ENCODE assay signal across 28 mouse cellular contexts in the genomic region with DNA sequence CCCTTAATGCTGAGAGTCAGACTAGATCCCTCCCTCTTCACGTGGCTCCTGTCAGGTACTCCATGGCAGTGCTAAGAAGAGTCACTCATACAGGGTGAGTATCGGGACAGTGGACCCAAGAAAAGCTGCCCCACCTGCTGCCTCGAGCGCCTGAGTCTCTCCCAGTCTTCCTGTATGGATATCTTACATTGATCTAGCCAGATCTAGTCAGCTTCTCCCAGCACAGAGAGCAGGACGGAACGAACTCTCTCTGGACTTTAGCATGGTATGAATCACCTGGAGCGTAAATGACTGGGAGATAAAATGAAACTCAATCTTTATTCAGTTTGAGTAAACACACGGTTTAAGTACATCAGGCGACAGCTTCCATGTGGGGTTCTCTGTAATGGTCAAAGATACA. TPM values are rescaled to one million over a fixed set of nuclear protein-coding genes. Genes with fewer than 3 reads are reported as not detected.
DNase-seq lines count a peak whose midpoint lies in the region; ATAC-seq and TF ChIP-seq lines count a peak whose summit lies in the region.
"Had no signal": no experiment of that assay in that cellular context is flagged by ENCODE, and none has a peak within 500 bp of the region (broad histone marks: within the 10 kb centered on the region; RNA-seq: fewer than 3 reads in every experiment).

No protein-coding gene starts in this region.

- peak overlapping the region; percentile 14 for H3K4me2 ChIP-seq in intestine, embryonic 15.5 days (replicated peaks)
- H3K4me2 ChIP-seq in intestine, postnatal 0 days (replicated peaks; ENCODE audit: low read depth), result peak overlapping the region; percentile 18
- no peak overlapping the region for H3K4me2 ChIP-seq in stomach, embryonic 15.5 days
- H3K4me2 ChIP-seq in forebrain, embryonic 15.5 days (replicated peaks), result no peak overlapping the region
- H3K4me2 ChIP-seq: embryonic facial prominence, embryonic 13.5 days; embryonic facial prominence, embryonic 15.5 days; forebrain, embryonic 12.5 days had no signal

- WGBS in intestine, embryonic 15.5 days, result 56% methylated on average over 9 of the region's 9 CpGs
- 37% methylated on average over 9 of the region's 9 CpGs for WGBS in intestine, postnatal 0 days
- WGBS in stomach, embryonic 15.5 days, result 47% methylated on average over 9 of the region's 9 CpGs
- 86% methylated on average over 9 of the region's 9 CpGs for WGBS in forebrain, embryonic 15.5 days

- peak; percentile 91 for ATAC-seq in intestine, embryonic 15.5 days
- peak; percentile 87 for ATAC-seq in intestine, postnatal 0 days
- ATAC-seq in stomach, embryonic 15.5 days (ENCODE audit: insufficient read depth, low FRiP score, low read depth), result peak; percentile 35; the same call in 1 of the 2 replicates
- ATAC-seq in forebrain, embryonic 15.5 days (replicated peaks), result no peak
- ATAC-seq: activated CD4-positive, CD25-positive, alpha-beta regulatory T cell, adult 4 months; CD4-positive, CD25-positive, alpha-beta regulatory T cell, adult 4 months; forebrain, embryonic 14.5 days; forebrain, postnatal 0 days; Patski had no signal

- no peak for DNase-seq in ovary, postnatal 10 days (ENCODE audit: low spot score)
- no peak for DNase-seq in layer of hippocampus, postnatal 14 days (ENCODE audit: low spot score in 2 of 2)
- no peak for DNase-seq in embryo, embryonic 10.5 days (ENCODE audit: low spot score)
- DNase-seq: adrenal gland, adult 8-10 months; adrenal gland, postnatal 14 days; adrenal gland, postnatal 36 days; cerebellum, adult 11-12 months; cerebellum, adult 2 months; cerebellum, postnatal 10 days; cerebellum, postnatal 25 days; embryo, embryonic 11 days; forebrain, postnatal 0 days had no signal

- H3K4me3 ChIP-seq in intestine, embryonic 15.5 days (replicated peaks), result no peak overlapping the region
- H3K4me3 ChIP-seq in intestine, postnatal 0 days (ENCODE audit: low read depth, low read length), result 0 out of 2 replicates have a peak overlapping the region, but pooled peaks have one; percentile 0
- H3K4me3 ChIP-seq in stomach, embryonic 15.5 days (replicated peaks), result no peak overlapping the region
- no peak overlapping the region for H3K4me3 ChIP-seq in forebrain, embryonic 15.5 days
- H3K4me3 ChIP-seq: embryonic facial prominence, embryonic 13.5 days; embryonic facial prominence, embryonic 15.5 days; erythroblast, embryonic 14.5 days; forebrain, embryonic 10.5 days; forebrain, embryonic 12.5 days had no signal

- peak overlapping the region; percentile 68 for H3K27ac ChIP-seq in intestine, embryonic 15.5 days
- H3K27ac ChIP-seq in intestine, postnatal 0 days (ENCODE audit: low read depth, low read length), result peak overlapping the region; percentile 91
- H3K27ac ChIP-seq in stomach, embryonic 15.5 days, result no peak overlapping the region
- H3K27ac ChIP-seq in forebrain, embryonic 15.5 days (replicated peaks), result no peak overlapping the region
- H3K27ac ChIP-seq: embryonic facial prominence, embryonic 13.5 days; embryonic facial prominence, embryonic 15.5 days; forebrain, embryonic 10.5 days; forebrain, embryonic 12.5 days had no signal

- H3K36me3 ChIP-seq in intestine, embryonic 15.5 days, result no peaks in the 10 kb centered on the region
- H3K36me3 ChIP-seq in intestine, postnatal 0 days (ENCODE audit: control insufficient read depth, insufficient read depth), result no peaks in the 10 kb centered on the region
- H3K36me3 ChIP-seq in stomach, embryonic 15.5 days, result no peaks in the 10 kb centered on the region
- no peaks in the 10 kb centered on the region for H3K36me3 ChIP-seq in forebrain, embryonic 15.5 days
- H3K36me3 ChIP-seq: embryonic facial prominence, embryonic 13.5 days; embryonic facial prominence, embryonic 15.5 days; forebrain, embryonic 10.5 days; forebrain, embryonic 12.5 days; G1E had no signal

- H3K4me1 ChIP-seq in intestine, embryonic 15.5 days (replicated peaks), result peaks cover 9% of the 10 kb centered on the region
- 0 out of 2 replicates have a peak, but pooled peaks cover 6% of the 10 kb centered on the region for H3K4me1 ChIP-seq in intestine, postnatal 0 days (replicated peaks; ENCODE audit: control insufficient read depth, insufficient read depth, low read length)
- no peaks in the 10 kb centered on the region for H3K4me1 ChIP-seq in stomach, embryonic 15.5 days
- H3K4me1 ChIP-seq in forebrain, embryonic 15.5 days, result no peaks in the 10 kb centered on the region; the same call in 1 of the 2 replicates
- H3K4me1 ChIP-seq: embryonic facial prominence, embryonic 13.5 days; embryonic facial prominence, embryonic 15.5 days; forebrain, embryonic 10.5 days; forebrain, embryonic 12.5 days had no signal

- H3K27me3 ChIP-seq in intestine, embryonic 15.5 days (replicated peaks), result no peaks in the 10 kb centered on the region
- no peaks in the 10 kb centered on the region for H3K27me3 ChIP-seq in intestine, postnatal 0 days (replicated peaks; ENCODE audit: control insufficient read depth, insufficient read depth, low read length)
- no peaks in the 10 kb centered on the region for H3K27me3 ChIP-seq in stomach, embryonic 15.5 days (replicated peaks)
- no peaks in the 10 kb centered on the region for H3K27me3 ChIP-seq in forebrain, embryonic 15.5 days
- H3K27me3 ChIP-seq: CH12.LX; embryonic facial prominence, embryonic 13.5 days; embryonic facial prominence, embryonic 15.5 days; forebrain, embryonic 12.5 days; Patski had no signal

- H3K9ac ChIP-seq in intestine, embryonic 15.5 days, result no peak overlapping the region
- H3K9ac ChIP-seq in intestine, postnatal 0 days (ENCODE audit: low read depth, low read length), result no peak overlapping the region
- H3K9ac ChIP-seq in stomach, embryonic 15.5 days, result no peak overlapping the region
- no peak overlapping the region for H3K9ac ChIP-seq in forebrain, embryonic 15.5 days (replicated peaks)
- H3K9ac ChIP-seq: embryonic facial prominence, embryonic 13.5 days; embryonic facial prominence, embryonic 15.5 days; forebrain, embryonic 12.5 days; forebrain, postnatal 0 days had no signal

- TF ChIP-seq CTCF in intestine, postnatal 0 days (IDR thresholded peaks at IDR 0.05; ENCODE audit: low read depth), result no peak

- H3K9me3 ChIP-seq in intestine, embryonic 15.5 days, result no peaks in the 10 kb centered on the region
- no peaks in the 10 kb centered on the region for H3K9me3 ChIP-seq in intestine, postnatal 0 days (ENCODE audit: control insufficient read depth)
- no peaks in the 10 kb centered on the region for H3K9me3 ChIP-seq in stomach, embryonic 15.5 days
- H3K9me3 ChIP-seq in forebrain, embryonic 15.5 days, result no peaks in the 10 kb centered on the region
- H3K9me3 ChIP-seq: embryonic facial prominence, embryonic 13.5 days; embryonic facial prominence, embryonic 15.5 days; forebrain, embryonic 10.5 days; forebrain, embryonic 12.5 days had no signal

RNA-seq across cellular contexts. Expression of a gene that starts 22.2 kb away (rescaled TPM):
- 7.9 and 8.2 TPM in 2 replicates for polyA plus RNA-seq in intestine, embryonic 15.5 days (2015; fragmentation: Nextera tagmentation; extraction: Ambion mirVana)
- polyA plus RNA-seq in intestine, postnatal 0 days (2015; fragmentation: Nextera tagmentation; extraction: Ambion mirVana), result 7.3 and 9.5 TPM in 2 replicates
- 1.2 and 1.3 TPM in 2 replicates for polyA plus RNA-seq in stomach, embryonic 15.5 days (2015; fragmentation: Nextera tagmentation; extraction: Ambion mirVana)
- 0.05 and 0.08 TPM in 2 replicates for polyA plus RNA-seq in forebrain, embryonic 15.5 days (2015; fragmentation: Nextera tagmentation; extraction: Ambion mirVana)
- under 1 TPM; 0.36 to 0.44 TPM for total RNA-seq in layer of hippocampus, postnatal 14 days (2021)
- total RNA-seq: adrenal gland, adult 18-20 months; adrenal gland, postnatal 14 days; CH12.LX; forebrain, postnatal 0 days had no signal
- polyA plus RNA-seq: activated CD4-positive, CD25-positive, alpha-beta regulatory T cell, adult 4 months; erythroblast, embryonic 14.5 days; forebrain, embryonic 10.5 days; forebrain, postnatal 0 days; G1E had no signal

Comparison
In these comparisons a context has a peak if more than half of its experiments do, and no peak if none do; other contexts are left out.
1. H3K27ac ChIP-seq: peak in intestine, embryonic 15.5 days (single experiment) and intestine, postnatal 0 days (single experiment); none in stomach, embryonic 15.5 days (single experiment) and forebrain, embryonic 15.5 days (single experiment).
2. H3K4me2 ChIP-seq: peak in intestine, embryonic 15.5 days (single experiment) and intestine, postnatal 0 days (single experiment); none in stomach, embryonic 15.5 days (single experiment) and forebrain, embryonic 15.5 days (single experiment).